Mouse (Mus musculus) liver, postnatal 0 days (tissue): ENCODE measurements around the gene Ifi204.
"Not testable (repeated sequence)": the region's sequence is repeated elsewhere in the genome, so short reads cannot be mapped to it uniquely, and the experiment has no call there.

Experiments
- CTCF ChIP-seq: sonication (generic); IDR thresholded peaks from 2 replicates; pipeline ENCODE4 v1.5.1; 2016; ENCODE audit warnings: antibody characterized with exemption, low read depth
- EP300 ChIP-seq: IDR thresholded peaks from 2 replicates; pipeline ENCODE4 v1.6.1; 2016; ENCODE audit warnings: antibody characterized with exemption, low read depth, mild to moderate bottlenecking

DNA sequence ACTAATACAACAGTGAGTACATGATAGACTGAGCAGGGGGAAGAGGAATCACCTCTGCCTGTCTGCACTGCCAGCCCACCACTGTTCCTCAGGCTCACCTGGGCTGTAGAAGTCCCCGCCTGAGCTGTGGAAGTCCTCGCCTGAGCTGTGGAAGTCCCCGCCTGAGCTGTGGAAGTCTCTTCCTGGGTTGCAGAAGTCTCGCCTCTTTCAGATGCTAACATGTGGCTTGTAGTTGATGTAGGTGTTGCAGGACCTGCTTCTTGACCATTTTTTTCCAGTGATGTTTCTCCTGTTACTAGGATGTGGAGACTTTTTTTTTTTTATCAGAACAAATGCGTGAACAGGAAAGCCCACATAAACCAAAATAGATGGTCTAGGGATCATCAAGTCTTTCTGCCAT, 6.7 kb downstream of the Ifi204 start:
- not testable (repeated sequence) for TF ChIP-seq CTCF, EP300
